Mouse (Mus musculus) pancreas, adult 10 weeks (tissue): ENCODE measurements around the gene Xpr1. TPM values are rescaled to one million over a fixed set of nuclear protein-coding genes. Genes with fewer than 3 reads are reported as not detected.

Experiments used
- polyA plus RNA-seq: library from polyadenylated mRNA; stranded (reverse); fragments of 350-450 nt; fragmentation: Illumina TruSeq; extraction: RNeasy Lipid Tissue Mini Kit (QIAGEN cat#74804); gene quantifications from one replicate; pipeline ENCODE4 v1.2.3, GENCODE M21; 2015; ENCODE audit warnings: low read depth, low replicate concordance; ENCODE audit not compliant: insufficient read depth

The Xpr1 gene
- 2.5 TPM for polyA plus RNA-seq

GRCm38 (mm10) chr1:155416701-155417677 is at the start of gene Xpr1:
TSS of gene Xpr1 (minus strand) at chr1:155417415.

GRCm38 (mm10) chr1:155243797-155244770 is 173.1 kb downstream of the Xpr1 start, which contains the start of gene BC034090:
TSS of gene BC034090 (minus strand) at chr1:155244444.

Other genes starting within 250 kb of the Xpr1 start
- 32.2 TPM for gene BC034090, start 173.0 kb downstream of the Xpr1 start, polyA plus RNA-seq
- 12.5 TPM for gene Acbd6, start 140.7 kb upstream of the Xpr1 start, polyA plus RNA-seq